Mouse (Mus musculus) CH12F3 (cell line): ENCODE measurements around the gene Ankrd31.
"Not testable (repeated sequence)": the region's sequence is repeated elsewhere in the genome, so short reads cannot be mapped to it uniquely, and the experiment has no call there.

ENCODE experiments used
- in situ Hi-C: fragments of 300-500 bp; cut with MboI; formaldehyde crosslinking; loops from 2 replicates; pipeline ENCODE4 v1.14.3; 2020; ENCODE audit warnings: low sequenced_read_pairs

The Ankrd31 gene

GRCm38 (mm10) chr13:96937059-96937558 is 189.0 kb downstream of the Ankrd31 start:
- in situ Hi-C loops: no loop called here

GRCm38 (mm10) chr13:96939680-96940079 is 191.6 kb downstream of the Ankrd31 start:
- in situ Hi-C loops: no loop called here

DNA sequence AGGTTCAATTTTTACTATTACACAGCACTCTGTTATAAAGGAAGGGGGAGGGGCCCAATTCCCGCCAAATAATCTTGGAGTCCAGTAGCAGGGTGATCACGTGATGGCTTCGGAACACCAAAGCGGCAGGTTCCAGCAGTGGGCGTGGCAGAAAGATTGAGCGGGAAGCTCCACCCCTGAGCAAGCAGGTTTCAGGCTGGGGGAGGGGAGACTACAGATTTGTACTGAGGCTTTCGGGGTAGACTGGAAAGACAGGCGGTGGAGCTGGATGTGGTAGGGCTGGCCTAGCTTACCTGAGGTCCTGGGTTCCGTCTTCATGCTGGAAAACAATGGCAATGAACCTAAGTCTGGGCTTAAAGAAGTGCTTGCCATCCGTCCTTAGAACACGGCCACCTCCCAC is 193.4 kb downstream of the Ankrd31 start:
- in situ Hi-C loops: not testable (repeated sequence)

DNA sequence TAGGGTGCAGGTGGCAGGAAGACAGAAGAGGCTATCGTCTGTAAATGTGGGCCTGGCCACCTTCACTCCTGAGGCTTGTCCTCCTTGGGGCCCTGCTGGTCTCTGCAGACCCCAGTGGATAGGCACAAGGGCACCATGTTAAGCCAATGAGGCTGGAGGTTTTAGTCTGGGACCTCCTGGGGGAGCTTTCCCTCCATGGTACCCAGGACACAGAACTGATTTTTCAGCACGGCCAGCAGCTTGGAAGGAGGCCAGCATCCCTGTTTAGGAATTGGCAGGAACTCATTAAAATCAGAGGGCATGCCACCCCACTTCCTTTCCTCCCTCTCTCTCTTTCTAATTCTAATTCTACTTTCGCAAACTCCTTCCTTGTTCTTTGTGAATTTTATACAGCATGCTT is 195.5 kb downstream of the Ankrd31 start:
- in situ Hi-C loops: no loop called here

- in situ Hi-C loops: no loop called here
Observed at GRCm38 (mm10) chr13:96945748-96946147, 197.7 kb downstream of the Ankrd31 start.

DNA sequence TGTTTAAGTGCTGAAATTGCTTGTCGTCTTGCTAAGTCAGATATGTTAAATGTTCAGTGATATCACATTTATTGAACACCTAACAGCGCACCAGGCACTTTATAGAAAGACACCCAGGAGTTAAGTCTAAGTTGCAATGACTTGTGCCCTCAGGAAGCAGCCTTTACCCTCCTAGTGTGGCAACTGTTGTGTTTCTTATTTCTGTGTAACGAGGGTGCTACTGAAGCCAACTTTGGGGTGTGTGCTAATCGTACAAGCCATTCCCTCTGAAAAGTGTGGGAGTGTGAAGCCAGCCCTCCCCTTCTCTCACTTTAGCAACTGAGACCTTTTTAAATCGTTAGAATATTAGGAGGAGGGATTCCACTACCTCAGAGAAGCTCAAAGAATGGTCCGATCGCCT is 199.7 kb downstream of the Ankrd31 start:
- in situ Hi-C loops: no loop called here

DNA sequence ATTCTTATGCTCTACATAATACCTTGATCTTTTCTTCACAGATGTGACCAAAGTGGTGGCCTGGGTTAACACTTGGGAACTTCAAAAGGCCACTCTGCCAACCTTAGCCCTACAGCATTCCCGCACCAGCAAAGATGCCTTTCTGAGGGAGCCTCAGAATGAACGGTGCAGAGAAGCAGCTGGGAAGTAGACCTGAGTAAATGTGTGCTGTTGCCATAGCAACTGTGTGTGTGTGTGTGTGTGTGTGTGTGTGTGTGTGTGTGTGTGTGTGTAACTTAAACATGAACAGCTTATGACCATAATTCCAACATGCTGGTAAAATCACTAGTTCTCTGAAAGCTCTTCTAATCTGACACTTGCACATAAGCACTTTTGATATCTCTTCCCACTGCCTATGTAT is 203.8 kb downstream of the Ankrd31 start:
- in situ Hi-C loops: no loop called here

- in situ Hi-C loops: no loop called here
Observed at GRCm38 (mm10) chr13:96956466-96956865, 208.4 kb downstream of the Ankrd31 start.
